Mouse (Mus musculus) MEL (cell line): Measurements from ENCODE around the gene Olr1. TPM values are rescaled to one million over a fixed set of nuclear protein-coding genes. Genes with fewer than 3 reads are reported as not detected.

ENCODE experiments used
- DNase-seq: peaks from one replicate; pipeline ENCODE4 v3.0.0; 2011; ENCODE audit warnings: low read depth, low spot score
- H3K27ac ChIP-seq: 2 replicates; pipeline ENCODE4 v1.5.1; 2012; ENCODE audit warnings: low read depth, mild to moderate bottlenecking, control low read depth, low read length, moderate library complexity; ENCODE audit not compliant: control insufficient read depth
- H3K27me3 ChIP-seq, 2 experiments: fragments of 150-350 bp in 1 of 2; sonication (generic) in 1 of 2; 2 replicates each; pipeline ENCODE4 v1.6.1; 2012; ENCODE audit warnings: low read length in 2 of 2, mild to moderate bottlenecking in 2 of 2, improper control_type of control experiment in 1 of 2, moderate library complexity in 1 of 2; ENCODE audit not compliant: insufficient read depth in 2 of 2, control insufficient read depth in 1 of 2
- H3K36me3 ChIP-seq, 2 experiments: 2 replicates each; pipeline ENCODE4 v1.6.1; 2012 to 2014; ENCODE audit warnings: low read length in 2 of 2, improper control_type of control experiment in 1 of 2, inconsistent platforms in 1 of 2, mild to moderate bottlenecking in 1 of 2; ENCODE audit not compliant: insufficient read depth in 2 of 2, control insufficient read depth in 1 of 2
- H3K4me1 ChIP-seq, 2 experiments: fragments of 150-350 bp in 1 of 2; sonication (generic) in 1 of 2; 2 replicates each; pipeline ENCODE4 v1.6.1; 2012; ENCODE audit warnings: low read length in 2 of 2, improper control_type of control experiment in 1 of 2, mild to moderate bottlenecking in 1 of 2; ENCODE audit not compliant: insufficient read depth in 2 of 2, control insufficient read depth in 1 of 2
- H3K4me3 ChIP-seq, 2 experiments: fragments of 150-350 bp in 1 of 2; sonication (generic) in 1 of 2; 2 replicates each; pipeline ENCODE4 v1.5.1; 2012; ENCODE audit warnings: low read depth in 2 of 2, low read length in 2 of 2, mild to moderate bottlenecking in 2 of 2, moderate library complexity in 2 of 2, control low read depth in 1 of 2, improper control_type of control experiment in 1 of 2; ENCODE audit not compliant: control insufficient read depth in 1 of 2, insufficient read depth in 1 of 2
- H3K79me2 ChIP-seq: 2 replicates; pipeline ENCODE4 v1.6.1; 2012; ENCODE audit warnings: mild to moderate bottlenecking, low read length, moderate library complexity; ENCODE audit not compliant: control insufficient read depth, poor library complexity, insufficient read depth
- H3K9ac ChIP-seq: 2 replicates; pipeline ENCODE4 v1.6.1; 2012; ENCODE audit warnings: low read depth, mild to moderate bottlenecking, control low read depth, low read length, moderate library complexity; ENCODE audit not compliant: control insufficient read depth, poor library complexity, severe bottlenecking
- H3K9me3 ChIP-seq: fragments of 150-350 bp; sonication (generic); replicated peaks from 2 replicates; pipeline ENCODE4 v1.6.1; 2012; ENCODE audit warnings: mild to moderate bottlenecking, low read length, improper control_type of control experiment, moderate library complexity; ENCODE audit not compliant: insufficient read depth
- CHD1 ChIP-seq: IDR thresholded peaks from 2 replicates; pipeline ENCODE4 v1.6.1; 2012; ENCODE audit warnings: low read depth, mild to moderate bottlenecking, inconsistent platforms, low read length, improper control_type of control experiment
- CHD2 ChIP-seq: IDR thresholded peaks from 2 replicates; pipeline ENCODE4 v1.6.1; 2011; ENCODE audit warnings: low read length, improper control_type of control experiment
- CTCF ChIP-seq, 3 experiments: IDR thresholded peaks in 2 of 3; conservative IDR thresholded peaks in 1 of 3; 2 replicates each; pipeline ENCODE4 v1.5.1; 2011 to 2012; ENCODE audit warnings: low read length in 3 of 3, low read depth in 2 of 3, mild to moderate bottlenecking in 2 of 3, improper control_type of control experiment in 1 of 3, inconsistent platforms in 1 of 3, mixed read lengths in 1 of 3, moderate library complexity in 1 of 3; ENCODE audit not compliant: control insufficient read depth in 1 of 3, insufficient read depth in 1 of 3, poor library complexity in 1 of 3, severe bottlenecking in 1 of 3
- E2F4 ChIP-seq: IDR thresholded peaks from 2 replicates; pipeline ENCODE4 v1.6.1; 2011; ENCODE audit warnings: low read depth, low read length, improper control_type of control experiment, borderline replicate concordance
- GATA1 ChIP-seq: IDR thresholded peaks from 2 replicates; pipeline ENCODE4 v1.6.1; 2011; ENCODE audit warnings: low read depth, low read length, improper control_type of control experiment
- HCFC1 ChIP-seq: IDR thresholded peaks from 2 replicates; pipeline ENCODE4 v1.6.1; 2012; ENCODE audit warnings: low read depth, mild to moderate bottlenecking, inconsistent platforms, low read length, improper control_type of control experiment, moderate library complexity
- MAZ ChIP-seq: IDR thresholded peaks from 2 replicates; pipeline ENCODE4 v1.6.1; 2012; ENCODE audit warnings: low read depth, mild to moderate bottlenecking, inconsistent platforms, low read length, improper control_type of control experiment
- NELFE ChIP-seq: IDR thresholded peaks from 2 replicates; pipeline ENCODE4 v1.6.1; 2011; ENCODE audit warnings: low read depth, low read length, improper control_type of control experiment
- POLR2A ChIP-seq, 2 experiments: IDR thresholded peaks; 2 replicates each; pipeline ENCODE4 v1.6.1; 2011 to 2012; ENCODE audit warnings: low read length in 2 of 2, mild to moderate bottlenecking in 2 of 2, control low read depth in 1 of 2, improper control_type of control experiment in 1 of 2, low read depth in 1 of 2, moderate library complexity in 1 of 2; ENCODE audit not compliant: control insufficient read depth in 1 of 2, insufficient read depth in 1 of 2, poor library complexity in 1 of 2
- POLR2AphosphoS2 ChIP-seq: IDR thresholded peaks from 2 replicates; pipeline ENCODE4 v1.6.1; 2011; ENCODE audit warnings: low read length, improper control_type of control experiment
- POLR2AphosphoS5 ChIP-seq: IDR thresholded peaks from 2 replicates; pipeline ENCODE4 v1.6.1; 2012; ENCODE audit warnings: low read depth, borderline replicate concordance, mild to moderate bottlenecking, inconsistent platforms, low read length, moderate library complexity, mixed read lengths
- RAD21 ChIP-seq: IDR thresholded peaks from 2 replicates; pipeline ENCODE4 v1.6.1; 2011; ENCODE audit warnings: mild to moderate bottlenecking, low read depth, low read length, improper control_type of control experiment
- TAL1 ChIP-seq: IDR thresholded peaks from 2 replicates; pipeline ENCODE4 v1.6.1; 2012; ENCODE audit warnings: mild to moderate bottlenecking, inconsistent platforms, low read length, moderate library complexity, mixed read lengths
- TCF12 ChIP-seq: IDR thresholded peaks from 2 replicates; pipeline ENCODE4 v1.6.1; 2014; ENCODE audit warnings: low read depth, mild to moderate bottlenecking, inconsistent platforms, low read length, improper control_type of control experiment, moderate library complexity
- UBTF ChIP-seq: IDR thresholded peaks from 2 replicates; pipeline ENCODE4 v1.6.1; 2012; ENCODE audit warnings: low read depth, mild to moderate bottlenecking, inconsistent platforms, low read length, improper control_type of control experiment, moderate library complexity, borderline replicate concordance; ENCODE audit not compliant: insufficient read depth
- USF1 ChIP-seq: IDR thresholded peaks from 2 replicates; pipeline ENCODE4 v1.6.1; 2014; ENCODE audit warnings: low read depth, mild to moderate bottlenecking, inconsistent platforms, low read length, improper control_type of control experiment, moderate library complexity
- USF2 ChIP-seq, 2 experiments: IDR thresholded peaks; 2 replicates each; pipeline ENCODE4 v1.6.1; 2011 to 2012; ENCODE audit warnings: improper control_type of control experiment in 2 of 2, low read length in 2 of 2, borderline replicate concordance in 1 of 2, inconsistent platforms in 1 of 2, low read depth in 1 of 2, mild to moderate bottlenecking in 1 of 2; ENCODE audit not compliant: insufficient read depth in 1 of 2
- ZC3H11A ChIP-seq: IDR thresholded peaks from 2 replicates; pipeline ENCODE4 v1.6.1; 2012; ENCODE audit warnings: low read depth, mild to moderate bottlenecking, inconsistent platforms, low read length, improper control_type of control experiment
- ZNF384 ChIP-seq: IDR thresholded peaks from 2 replicates; pipeline ENCODE4 v1.6.1; 2012; ENCODE audit warnings: low read depth, mild to moderate bottlenecking, inconsistent platforms, low read length, improper control_type of control experiment
- polyA plus RNA-seq, 2 experiments: library from polyadenylated mRNA; stranded (reverse) in 1 of 2; unstranded in 1 of 2; fragments of >175 nt in 1 of 2; fragments of >200 nt in 1 of 2; gene quantifications; 2 replicates each; pipeline versions ENCODE4 v1.2.1 to v1.2.4; 2012; ENCODE audit warnings: low replicate concordance in 2 of 2, low read depth in 1 of 2; ENCODE audit not compliant: insufficient read length in 2 of 2, insufficient read depth in 1 of 2, missing spikeins in 1 of 2
- total RNA-seq: library from RNA; depleted of rRNA; stranded (reverse); fragments of 300-350 nt; gene quantifications from 2 replicates; pipeline ENCODE4 v1.2.3, GENCODE M21; 2012

The Olr1 gene
- total and polyA plus RNA-seq, 3 experiments, result 0.06 TPM; not detected in 2

GRCm38 (mm10) chr6:129512868-129513267 is 5.9 kb upstream of the Olr1 start (continued):
- TF ChIP-seq RAD21, result no peak
- TF ChIP-seq, all 39 proteins: peak for 0

GRCm38 (mm10) chr6:129512367-129512766 is 5.4 kb upstream of the Olr1 start, which contains the start of gene Tmem52b:
Tmem52b (plus strand) TSS chr6:129512555.
- H3K4me3 ChIP-seq, result no peak within 1 kb of the TSS
- H3K9me3 ChIP-seq, result no peaks in the 10 kb centered on the region
- no peak within 1 kb of the TSS for H3K9ac ChIP-seq
- peaks cover 0 to 9% of the 10 kb centered on the region in 2 experiments; a peak in 1 of 4 replicates for H3K4me1 ChIP-seq
- no peaks in the 10 kb centered on the region; a peak in 2 of 4 replicates for H3K27me3 ChIP-seq
- no peak within 1 kb of the TSS for H3K27ac ChIP-seq
- H3K36me3 ChIP-seq, result peaks cover 0 to 6% of the 10 kb centered on the region in 2 experiments; a peak in 2 of 4 replicates
- no peak for DNase-seq
- no peak for TF ChIP-seq TCF12
- no peak for TF ChIP-seq POLR2AphosphoS5
- no peak for TF ChIP-seq USF2 (IDR thresholded peaks at IDR 0.05; ENCODE audit: borderline replicate concordance in 1 of 2, insufficient read depth in 1 of 2, low read depth in 1 of 2, low read length in 2 of 2)
- no peak for TF ChIP-seq HCFC1
- TF ChIP-seq USF1, result no peak
- no peak for TF ChIP-seq CHD1
- TF ChIP-seq POLR2A (IDR thresholded peaks at IDR 0.05; ENCODE audit: control insufficient read depth in 1 of 2, insufficient read depth in 1 of 2, low read depth in 1 of 2, low read length in 2 of 2, poor library complexity in 1 of 2), result no peak
- TF ChIP-seq NELFE, result no peak
- TF ChIP-seq ZNF384, result no peak
- no peak for TF ChIP-seq TAL1
- no peak for TF ChIP-seq E2F4
- no peak for TF ChIP-seq CHD2
- TF ChIP-seq GATA1, result no peak
- TF ChIP-seq UBTF, result no peak
- TF ChIP-seq CTCF (IDR thresholded peaks at IDR 0.05 in 2 of 3, conservative IDR thresholded peaks at IDR 0.05 in 1 of 3; ENCODE audit: control insufficient read depth in 1 of 3, insufficient read depth in 1 of 3, low read depth in 2 of 3, low read length in 3 of 3, poor library complexity in 1 of 3, severe bottlenecking in 1 of 3), result no peak
- TF ChIP-seq ZC3H11A, result no peak
- TF ChIP-seq POLR2AphosphoS2, result no peak
- TF ChIP-seq MAZ, result no peak
- TF ChIP-seq, all 39 proteins: peak for 0
- no peaks in the 10 kb centered on the region for H3K79me2 ChIP-seq
